Mouse (Mus musculus) left cerebral cortex, adult 6 months (tissue): ENCODE measurements around the gene Akap3. TPM values are rescaled to one million over a fixed set of nuclear protein-coding genes. Genes with fewer than 3 reads are reported as not detected.

Experiments
- long read RNA-seq, 2 experiments: library from polyadenylated mRNA; unstranded; transcript quantifications; one replicate each; pipeline ENCODE4 v2.0.0; 2019 to 2020
- polyA plus RNA-seq: library from polyadenylated mRNA; unstranded; fragments of <200 nt; fragmentation: Nextera tagmentation; gene quantifications from 2 replicates; pipeline ENCODE4 v1.2.3, GENCODE M21; 2021

Akap3 gene
- 0.06 TPM in 1 of 2 replicates, not detected in the other for polyA plus RNA-seq
- long read RNA-seq, experiment 1, partial matches to known transcripts: 0 of 1 reads
- long read RNA-seq, experiment 1, other reads (novel, unspliced or antisense): 1 of 1 reads
- long read RNA-seq, experiment 2: 0 reads

DNA sequence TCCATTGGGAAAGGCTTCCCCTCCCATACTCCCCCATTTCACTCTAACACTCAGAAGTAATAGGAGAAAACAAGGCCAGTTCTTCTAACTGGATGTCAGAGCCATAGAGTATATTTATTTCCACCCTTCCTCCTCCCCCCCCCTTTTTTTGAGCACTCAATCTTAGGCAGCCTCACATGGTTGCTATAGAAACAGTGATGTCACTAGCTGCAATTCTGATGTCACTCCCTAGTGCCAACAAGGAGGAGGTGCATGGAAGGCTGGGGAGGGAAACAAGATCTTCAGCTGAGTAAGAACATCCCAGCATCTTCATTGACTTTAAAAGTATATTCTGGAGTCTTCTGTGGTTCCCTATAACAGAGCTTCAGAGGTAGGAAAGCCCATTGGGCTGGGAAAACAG lies at the start of gene Akap3:
Gene Akap3 (plus strand): TSS at position 218 of the 400 bp plus-strand sequence.

DNA sequence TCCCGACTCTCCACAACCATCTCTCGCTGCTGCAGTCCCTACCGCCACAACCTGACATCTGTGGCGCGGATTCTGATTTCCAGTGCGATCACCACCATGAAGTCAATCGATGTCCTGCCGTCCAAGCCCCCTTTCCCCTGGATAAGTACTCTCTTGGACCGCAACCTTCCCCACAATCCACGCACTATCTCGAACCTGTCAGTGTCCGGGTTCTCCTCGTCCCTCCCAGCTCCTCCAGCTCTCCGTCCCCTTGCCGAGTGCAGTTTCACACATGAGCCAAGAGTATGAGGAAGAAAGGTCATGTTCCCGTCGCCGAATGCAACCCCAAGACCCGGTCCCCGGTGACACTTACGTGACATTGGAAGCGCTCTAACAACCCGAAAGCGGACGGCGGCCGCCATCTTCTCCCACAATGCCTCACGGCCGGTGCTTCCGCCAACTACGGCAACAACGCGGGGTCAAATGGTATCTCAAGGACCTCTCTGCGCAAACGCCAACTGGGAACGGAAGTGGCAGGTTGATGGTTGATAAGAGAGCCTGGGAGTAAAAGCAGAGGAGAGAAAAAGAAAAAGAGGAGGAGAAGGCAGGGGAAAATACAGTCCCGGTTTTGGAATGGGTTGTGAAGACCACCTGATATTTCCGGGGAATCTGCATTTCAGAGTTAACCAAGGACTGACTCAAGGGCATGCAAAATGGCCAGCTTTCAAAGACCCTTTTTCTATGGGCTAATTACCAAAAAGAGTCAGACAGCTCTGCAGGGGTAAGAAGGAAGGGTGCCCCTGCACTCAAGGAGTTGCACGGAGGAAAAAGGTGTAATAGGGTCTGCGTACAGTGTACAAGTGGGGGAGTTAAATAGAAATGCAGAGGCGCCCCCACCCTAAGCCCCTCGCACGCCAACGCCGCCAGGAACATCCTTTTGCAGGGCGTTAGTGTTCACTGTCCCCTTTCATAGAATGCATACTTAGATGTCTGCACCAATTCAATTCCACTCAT lies 3.9 kb upstream of the Akap3 start, which contains the start of gene Ndufa9:
Gene Ndufa9 (minus strand): TSS at position 425 of the 993 bp plus-strand sequence.

DNA sequence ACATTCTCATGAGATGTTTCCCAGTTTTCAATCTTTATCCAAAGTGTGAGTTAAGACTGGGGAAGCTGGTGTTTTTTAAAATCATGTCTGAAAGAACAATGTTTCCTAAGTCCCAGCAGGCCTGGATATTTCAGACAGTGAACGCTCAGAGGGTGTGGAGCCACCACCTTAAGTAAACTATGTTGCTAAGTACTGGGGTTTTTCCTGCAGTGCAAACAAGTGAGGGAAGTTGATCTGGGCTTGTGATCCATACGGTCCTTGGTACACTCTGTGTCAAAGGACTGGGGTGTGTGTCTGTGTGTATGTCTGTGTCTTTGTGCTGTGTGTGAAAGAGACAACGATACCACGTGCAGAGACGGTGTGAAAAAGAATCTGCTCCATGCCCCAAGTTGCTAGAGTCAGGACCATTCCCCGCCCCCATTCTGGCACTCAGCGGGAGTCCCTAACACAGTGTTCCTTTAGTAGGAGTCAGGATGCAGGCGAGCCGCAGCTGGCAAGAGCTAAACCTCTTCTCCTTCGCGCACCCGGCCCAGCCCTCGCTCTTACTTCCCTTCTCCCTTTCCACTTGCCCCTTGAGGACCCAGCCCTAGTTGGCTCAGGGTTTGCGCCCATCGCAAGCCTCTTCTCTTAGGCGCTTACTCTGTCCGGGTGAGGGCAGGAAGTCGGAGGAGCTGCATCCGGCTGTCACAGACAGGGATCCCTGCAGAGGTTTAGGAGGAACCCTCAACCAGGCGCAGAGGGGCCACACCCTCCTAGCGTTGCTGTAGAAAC lies 68.4 kb downstream of the Akap3 start, which contains the start of gene Dyrk4:
Gene Dyrk4 (minus strand): TSS at position 729 of the 771 bp plus-strand sequence.

Other genes with a start within 250 kb of the Akap3 start
- 19.6 and 28.3 TPM in 2 replicates for gene Kcna1, start 206.7 kb upstream of the Akap3 start, polyA plus RNA-seq
- gene Kcna6, start 112.4 kb upstream of the Akap3 start, polyA plus RNA-seq: 18.5 and 23.0 TPM in 2 replicates
- gene Ndufa9, start 4.0 kb upstream of the Akap3 start, polyA plus RNA-seq: 155 and 206 TPM in 2 replicates
- gene Dyrk4, start 68.7 kb downstream of the Akap3 start, polyA plus RNA-seq: 0.10 and 0.15 TPM in 2 replicates
- 1.4 and 2.3 TPM in 2 replicates for gene Rad51ap1, start 86.5 kb downstream of the Akap3 start, polyA plus RNA-seq
- gene D6Wsu163e, start 86.9 kb downstream of the Akap3 start, polyA plus RNA-seq: 21.9 TPM in 2 replicates
- gene Fgf6, start 162.5 kb downstream of the Akap3 start, polyA plus RNA-seq: not detected in 2 replicates
- not detected in 2 replicates for gene Fgf23, start 219.8 kb downstream of the Akap3 start, polyA plus RNA-seq